Mouse (Mus musculus): ENCODE measurements around the gene Atoh8. TPM values are rescaled to one million over a fixed set of nuclear protein-coding genes. Genes with fewer than 3 reads are reported as not detected.

Atoh8 gene
- polyA plus RNA-seq, 1 experiment from 2014 or later: 19.3 TPM

DNA sequence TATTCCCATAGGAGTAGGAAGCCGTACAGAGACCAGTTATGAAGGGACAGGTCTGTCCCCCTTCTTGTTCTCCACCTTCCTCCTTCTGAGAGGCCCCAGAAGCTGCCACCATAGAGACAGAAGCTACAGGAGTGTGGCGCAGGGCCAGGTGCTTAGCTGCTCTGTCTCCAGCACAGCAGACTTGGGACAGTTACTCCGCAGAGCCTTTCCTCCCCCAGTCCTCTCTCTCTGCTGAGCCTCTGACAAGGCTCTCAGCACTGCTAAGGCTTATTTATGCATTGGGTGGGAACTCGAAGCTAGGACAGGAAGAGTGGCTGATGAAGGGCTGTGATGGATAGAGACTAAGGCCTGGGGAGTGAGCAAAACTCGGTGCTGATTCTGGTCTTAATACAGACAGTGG lies 15.8 kb downstream of the Atoh8 start:
- ATAC-seq (ENCODE audit: insufficient read depth): no peak
- no peak for TF ChIP-seq CTCF (IDR thresholded peaks at IDR 0.05; ENCODE audit: low read depth)
- Histone ChIP-seq H3K9me3 (ENCODE audit: low read depth, low read length) (no peaks in the 10 kb centered on the region), H3K4me1 (ENCODE audit: insufficient read depth) (peaks cover 69% of the 10 kb centered on the region), H3K27ac (ENCODE audit: low read depth) (no peak overlapping the region), H3K9ac (no peak overlapping the region), H3K27me3 (ENCODE audit: insufficient read depth, low read length) (no peaks in the 10 kb centered on the region), H3K4me2 (no peak overlapping the region), H3K4me3 (ENCODE audit: low read depth, low read length) (no peak overlapping the region), H3K36me3 (ENCODE audit: insufficient read depth) (peaks cover 5% of the 10 kb centered on the region; the same call in 1 of the 2 replicates)
- WGBS: 39% methylated on average over 5 of the region's 5 CpGs
- DNase-seq: peak; percentile 56

DNA sequence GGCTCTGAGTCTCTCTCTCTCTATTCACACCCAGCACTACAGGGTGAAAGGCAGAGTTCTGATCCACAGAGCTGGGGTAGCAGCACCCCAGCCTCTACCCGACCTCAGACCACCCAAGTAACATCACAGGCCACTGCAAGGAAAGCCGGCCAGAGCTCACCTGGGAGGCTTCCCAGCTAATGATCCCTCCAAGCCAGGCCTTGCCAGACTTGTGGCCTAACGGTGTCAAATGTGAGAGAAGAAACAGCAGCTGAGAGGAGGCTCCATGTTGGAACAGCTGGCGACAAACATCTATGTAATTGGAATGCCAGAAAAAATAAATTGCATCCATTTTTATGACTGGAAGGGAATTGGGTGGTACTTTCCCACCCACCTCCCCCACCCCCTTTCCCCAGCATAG lies 17.1 kb downstream of the Atoh8 start:
- Histone ChIP-seq H3K27me3 (ENCODE audit: insufficient read depth, low read length) (0 out of 2 replicates have a peak, but pooled peaks cover 4% of the 10 kb centered on the region), H3K27ac (ENCODE audit: low read depth) (no peak overlapping the region), H3K36me3 (ENCODE audit: insufficient read depth) (0 out of 2 replicates have a peak, but pooled peaks cover 5% of the 10 kb centered on the region), H3K4me1 (ENCODE audit: insufficient read depth) (peaks cover 73% of the 10 kb centered on the region), H3K4me3 (ENCODE audit: low read depth, low read length) (no peak overlapping the region), H3K9me3 (ENCODE audit: low read depth, low read length) (no peaks in the 10 kb centered on the region), H3K9ac (no peak overlapping the region), H3K4me2 (no peak overlapping the region; the same call in 1 of the 2 replicates)
- no peak for ATAC-seq (ENCODE audit: insufficient read depth)
- 41% methylated on average over 4 of the region's 4 CpGs for WGBS
- peak; percentile 50 for DNase-seq
- TF ChIP-seq CTCF (IDR thresholded peaks at IDR 0.05; ENCODE audit: low read depth): no peak

DNA sequence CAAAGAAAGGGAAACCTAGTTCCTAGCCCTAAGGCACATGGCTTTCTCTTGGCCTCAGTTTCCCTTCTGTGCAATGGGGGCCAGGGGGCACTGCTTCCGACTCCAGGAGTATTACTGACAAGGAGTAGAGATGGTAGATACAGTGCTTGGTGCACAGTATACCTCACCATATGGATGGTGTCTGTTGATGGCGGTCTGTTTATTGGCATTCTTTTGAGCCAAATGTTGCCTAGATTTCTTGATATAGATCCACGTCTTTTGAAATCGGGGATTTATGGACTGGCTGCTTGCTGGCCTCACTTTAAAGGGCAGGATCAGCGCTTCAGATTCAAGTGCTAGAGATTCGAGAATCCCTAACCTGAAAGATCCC lies 18.0 kb downstream of the Atoh8 start:
- Histone ChIP-seq H3K9ac (no peak overlapping the region), H3K36me3 (ENCODE audit: insufficient read depth) (0 out of 2 replicates have a peak, but pooled peaks cover 5% of the 10 kb centered on the region), H3K27ac (ENCODE audit: low read depth) (peak overlapping the region; percentile 92), H3K4me3 (ENCODE audit: low read depth, low read length) (no peak overlapping the region), H3K27me3 (ENCODE audit: insufficient read depth, low read length) (0 out of 2 replicates have a peak, but pooled peaks cover 4% of the 10 kb centered on the region), H3K4me1 (ENCODE audit: insufficient read depth) (peaks cover 68% of the 10 kb centered on the region), H3K4me2 (peak overlapping the region; percentile 52), H3K9me3 (ENCODE audit: low read depth, low read length) (no peaks in the 10 kb centered on the region)
- peak; percentile 22; the same call in 1 of the 2 replicates for ATAC-seq (ENCODE audit: insufficient read depth)
- DNase-seq: peak; percentile 68
- no peak for TF ChIP-seq CTCF (IDR thresholded peaks at IDR 0.05; ENCODE audit: low read depth)
- 23% methylated on average over 6 of the region's 6 CpGs for WGBS

DNA sequence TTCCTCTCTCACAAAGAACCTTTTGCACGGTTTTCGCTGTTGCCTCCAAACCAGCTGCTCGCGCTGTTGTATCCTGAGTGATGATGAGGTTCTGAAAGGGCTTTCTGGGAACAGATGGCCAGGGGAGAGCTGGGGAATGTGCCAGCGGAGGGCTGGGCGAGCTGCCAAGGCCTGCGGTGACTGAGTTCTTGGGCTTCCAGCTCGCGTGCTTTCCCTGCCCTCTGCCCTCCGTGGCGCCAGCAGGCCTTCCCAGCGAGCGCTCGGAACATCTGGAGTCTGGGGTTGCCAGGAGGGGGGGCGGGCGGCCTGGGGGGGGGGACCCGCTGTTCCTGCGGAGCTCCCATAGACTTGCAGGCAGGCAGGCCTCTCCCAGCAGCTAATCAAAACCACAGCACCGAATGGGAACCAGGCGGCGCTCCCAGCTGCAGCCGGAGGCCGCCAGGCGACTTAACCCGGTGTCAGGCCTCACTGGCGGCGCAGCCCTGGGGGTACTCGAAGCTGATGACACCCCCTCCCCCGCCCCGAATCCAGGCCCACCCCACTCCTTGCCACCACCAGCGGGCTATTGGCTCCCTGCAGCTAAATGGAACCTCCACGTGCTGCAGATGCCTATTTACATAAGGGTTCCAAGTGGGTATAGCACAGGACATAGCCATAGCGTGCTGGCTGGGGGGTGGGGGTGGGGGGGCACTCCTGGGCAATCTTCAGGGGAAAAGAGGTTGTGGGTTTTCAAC lies 18.5 kb downstream of the Atoh8 start:
- H3K9me3 ChIP-seq (ENCODE audit: low read depth, low read length): no peaks in the 10 kb centered on the region
- H3K36me3 ChIP-seq (ENCODE audit: insufficient read depth): 0 out of 2 replicates have a peak, but pooled peaks cover 5% of the 10 kb centered on the region
- H3K27me3 ChIP-seq (ENCODE audit: insufficient read depth, low read length): 0 out of 2 replicates have a peak, but pooled peaks cover 4% of the 10 kb centered on the region
- peak; percentile 93 for ATAC-seq (ENCODE audit: insufficient read depth)
- peak; percentile 99 for DNase-seq
- H3K9ac ChIP-seq: no peak overlapping the region
- under 1% methylated on average over 32 of the region's 33 CpGs for WGBS
- peaks cover 64% of the 10 kb centered on the region for H3K4me1 ChIP-seq (ENCODE audit: insufficient read depth)
- peak overlapping the region; percentile 92 for H3K27ac ChIP-seq (ENCODE audit: low read depth)
- peak; percentile 47 for TF ChIP-seq CTCF (IDR thresholded peaks at IDR 0.05; ENCODE audit: low read depth)
- peak overlapping the region; percentile 52 for H3K4me2 ChIP-seq
- no peak overlapping the region for H3K4me3 ChIP-seq (ENCODE audit: low read depth, low read length)

DNA sequence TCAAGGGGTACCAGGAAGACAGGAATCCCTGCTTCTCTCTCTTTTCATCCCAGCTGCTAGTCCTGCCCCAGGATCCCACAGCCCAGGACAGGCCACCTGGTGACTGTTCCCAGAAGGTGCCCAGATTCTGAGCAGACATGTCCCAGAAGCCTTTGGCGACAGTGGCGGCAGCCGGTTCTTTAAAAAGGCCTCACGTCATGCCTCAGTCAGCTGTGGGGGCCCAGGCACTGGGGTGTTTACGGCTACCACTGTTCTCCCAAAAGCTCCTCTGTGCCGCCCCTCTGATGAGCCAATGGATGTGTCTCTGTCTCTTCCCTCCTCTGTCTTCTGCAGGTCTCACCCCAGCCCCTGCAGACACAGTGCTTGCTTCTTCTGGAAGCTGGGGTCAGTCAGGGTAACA lies 19.8 kb downstream of the Atoh8 start:
- Histone ChIP-seq H3K9ac (peak overlapping the region; percentile 29), H3K36me3 (ENCODE audit: insufficient read depth) (0 out of 2 replicates have a peak, but pooled peaks cover under 1% of the 10 kb centered on the region), H3K4me1 (ENCODE audit: insufficient read depth) (peaks cover 70% of the 10 kb centered on the region), H3K4me2 (peak overlapping the region; percentile 52), H3K9me3 (ENCODE audit: low read depth, low read length) (no peaks in the 10 kb centered on the region), H3K4me3 (ENCODE audit: low read depth, low read length) (no peak overlapping the region), H3K27ac (ENCODE audit: low read depth) (peak overlapping the region; percentile 92), H3K27me3 (ENCODE audit: insufficient read depth, low read length) (0 out of 2 replicates have a peak, but pooled peaks cover 4% of the 10 kb centered on the region)
- ATAC-seq (ENCODE audit: insufficient read depth) (no peak), DNase-seq (peak; percentile 39)
- TF ChIP-seq CTCF (IDR thresholded peaks at IDR 0.05; ENCODE audit: low read depth): no peak
- WGBS: 43% methylated on average over 6 of the region's 6 CpGs

DNA sequence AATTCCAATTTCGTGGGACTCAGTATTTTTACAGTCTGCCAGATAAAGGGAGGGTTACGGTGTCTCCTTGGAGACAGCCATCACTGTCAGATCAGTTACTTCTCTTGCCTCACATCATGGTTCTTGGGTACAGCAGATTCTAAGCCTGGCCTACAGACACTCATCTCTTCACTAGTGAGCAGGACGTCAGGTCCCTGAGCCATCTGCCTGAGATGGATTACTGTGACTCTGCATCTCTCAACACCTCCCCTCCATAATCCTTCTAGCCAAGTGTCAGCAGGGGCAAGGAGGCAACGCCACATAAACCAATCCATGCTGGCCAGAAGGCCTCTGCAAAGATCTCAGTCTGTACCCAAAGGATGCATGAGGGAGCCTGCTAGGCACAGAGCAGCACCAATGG lies 24.0 kb downstream of the Atoh8 start:
- H3K4me2 ChIP-seq: no peak overlapping the region
- ATAC-seq (ENCODE audit: insufficient read depth) (no peak), DNase-seq (no peak)
- no peak overlapping the region for H3K4me3 ChIP-seq (ENCODE audit: low read depth, low read length)
- WGBS: 56% methylated on average over 4 of the region's 4 CpGs
- H3K27ac ChIP-seq (ENCODE audit: low read depth): no peak overlapping the region
- no peak overlapping the region for H3K9ac ChIP-seq
- no peaks in the 10 kb centered on the region for H3K9me3 ChIP-seq (ENCODE audit: low read depth, low read length)
- H3K36me3 ChIP-seq (ENCODE audit: insufficient read depth): peaks cover 6% of the 10 kb centered on the region
- H3K27me3 ChIP-seq (ENCODE audit: insufficient read depth, low read length): 0 out of 2 replicates have a peak, but pooled peaks cover 4% of the 10 kb centered on the region
- no peak for TF ChIP-seq CTCF (IDR thresholded peaks at IDR 0.05; ENCODE audit: low read depth)
- peaks cover 35% of the 10 kb centered on the region for H3K4me1 ChIP-seq (ENCODE audit: insufficient read depth)

DNA sequence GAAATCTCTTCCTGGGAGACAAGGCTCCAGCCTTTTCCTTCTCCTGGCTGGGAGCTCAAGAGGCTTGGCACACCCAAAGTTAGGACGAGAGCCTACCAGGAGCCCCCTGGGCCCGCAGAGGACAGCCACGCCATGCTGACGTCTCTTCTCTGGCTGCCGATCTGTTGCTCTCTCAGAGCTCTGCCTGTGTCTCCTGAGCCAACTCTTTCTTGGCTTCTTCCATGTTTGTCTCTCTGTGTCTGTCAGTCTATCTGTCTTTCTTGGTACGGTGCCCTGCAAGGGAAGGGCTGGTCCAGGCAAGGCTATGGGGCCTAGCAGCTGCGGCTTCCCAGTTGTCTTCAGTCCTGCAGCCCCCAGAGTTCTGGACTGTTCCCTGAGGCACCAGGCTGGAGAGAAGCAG lies 24.6 kb downstream of the Atoh8 start:
- peaks cover 30% of the 10 kb centered on the region for H3K4me1 ChIP-seq (ENCODE audit: insufficient read depth)
- WGBS: 54% methylated on average over 7 of the region's 7 CpGs
- peak; percentile 28; the same call in 1 of the 2 replicates for ATAC-seq (ENCODE audit: insufficient read depth)

More for the DNA sequence above, 24.6 kb downstream of the Atoh8 start:
- no peak for TF ChIP-seq CTCF (IDR thresholded peaks at IDR 0.05; ENCODE audit: low read depth)
- no peaks in the 10 kb centered on the region for H3K9me3 ChIP-seq (ENCODE audit: low read depth, low read length)
- no peak overlapping the region for H3K4me3 ChIP-seq (ENCODE audit: low read depth, low read length)
- H3K9ac ChIP-seq: no peak overlapping the region
- H3K27ac ChIP-seq (ENCODE audit: low read depth): no peak overlapping the region
- DNase-seq: peak; percentile 48
- no peak overlapping the region for H3K4me2 ChIP-seq
- 0 out of 2 replicates have a peak, but pooled peaks cover 4% of the 10 kb centered on the region for H3K27me3 ChIP-seq (ENCODE audit: insufficient read depth, low read length)
- peaks cover 10% of the 10 kb centered on the region for H3K36me3 ChIP-seq (ENCODE audit: insufficient read depth)

Measured in lung, embryonic 14.5 days (tissue).